Mouse (Mus musculus): ENCODE results near the gene Rpl39l. TPM values are rescaled to one million over a fixed set of nuclear protein-coding genes. Genes with fewer than 3 reads are reported as not detected.

Rpl39l gene
- polyA plus RNA-seq (2012; rRNA removed): not detected in 2 replicates

GRCm38 (mm10) chr16:10170005-10170404 lies at the start of gene Rpl39l:
Gene Rpl39l (plus strand): TSS chr16:10170226.
- Histone ChIP-seq H3K4me1 (ENCODE audit: control insufficient read depth, insufficient read depth, insufficient read length, low read length) (no peaks in the 10 kb centered on the region), H3K27me3 (ENCODE audit: control insufficient read depth, insufficient read depth, low read length) (no peaks in the 10 kb centered on the region), H3K4me3 (ENCODE audit: low read depth, low read length) (no peak within 1 kb of the TSS), H3K27ac (ENCODE audit: insufficient read depth, low read depth, low read length) (no peak within 1 kb of the TSS), H3K36me3 (ENCODE audit: control insufficient read depth, insufficient read depth, low read length) (no peaks in the 10 kb centered on the region)
- WGBS: 87% methylated on average over 22 of the region's 22 CpGs
- TF ChIP-seq CTCF (IDR thresholded peaks at IDR 0.05; ENCODE audit: extremely low read depth, insufficient read length, insufficient replicate concordance, low read depth, low read length) (no peak), POLR2A (IDR thresholded peaks at IDR 0.05; ENCODE audit: low read depth, low read length) (no peak)

- Histone ChIP-seq H3K4me1 (ENCODE audit: control insufficient read depth, insufficient read depth, insufficient read length, low read length) (peaks cover 2% of the 10 kb centered on the region; the same call in 1 of the 2 replicates), H3K4me3 (ENCODE audit: low read depth, low read length) (peak overlapping the region; percentile 49), H3K27me3 (ENCODE audit: control insufficient read depth, insufficient read depth, low read length) (no peaks in the 10 kb centered on the region), H3K27ac (ENCODE audit: insufficient read depth, low read depth, low read length) (peak overlapping the region; percentile 41), H3K36me3 (ENCODE audit: control insufficient read depth, insufficient read depth, low read length) (no peaks in the 10 kb centered on the region)
- TF ChIP-seq CTCF (IDR thresholded peaks at IDR 0.05; ENCODE audit: extremely low read depth, insufficient read length, insufficient replicate concordance, low read depth, low read length) (no peak), POLR2A (IDR thresholded peaks at IDR 0.05; ENCODE audit: low read depth, low read length) (no peak)
- WGBS: 90% methylated on average over 1 of the region's 1 CpGs
These were observed 42.4 kb upstream of the Rpl39l start for GRCm38 (mm10) chr16:10127586-10127985.

DNA sequence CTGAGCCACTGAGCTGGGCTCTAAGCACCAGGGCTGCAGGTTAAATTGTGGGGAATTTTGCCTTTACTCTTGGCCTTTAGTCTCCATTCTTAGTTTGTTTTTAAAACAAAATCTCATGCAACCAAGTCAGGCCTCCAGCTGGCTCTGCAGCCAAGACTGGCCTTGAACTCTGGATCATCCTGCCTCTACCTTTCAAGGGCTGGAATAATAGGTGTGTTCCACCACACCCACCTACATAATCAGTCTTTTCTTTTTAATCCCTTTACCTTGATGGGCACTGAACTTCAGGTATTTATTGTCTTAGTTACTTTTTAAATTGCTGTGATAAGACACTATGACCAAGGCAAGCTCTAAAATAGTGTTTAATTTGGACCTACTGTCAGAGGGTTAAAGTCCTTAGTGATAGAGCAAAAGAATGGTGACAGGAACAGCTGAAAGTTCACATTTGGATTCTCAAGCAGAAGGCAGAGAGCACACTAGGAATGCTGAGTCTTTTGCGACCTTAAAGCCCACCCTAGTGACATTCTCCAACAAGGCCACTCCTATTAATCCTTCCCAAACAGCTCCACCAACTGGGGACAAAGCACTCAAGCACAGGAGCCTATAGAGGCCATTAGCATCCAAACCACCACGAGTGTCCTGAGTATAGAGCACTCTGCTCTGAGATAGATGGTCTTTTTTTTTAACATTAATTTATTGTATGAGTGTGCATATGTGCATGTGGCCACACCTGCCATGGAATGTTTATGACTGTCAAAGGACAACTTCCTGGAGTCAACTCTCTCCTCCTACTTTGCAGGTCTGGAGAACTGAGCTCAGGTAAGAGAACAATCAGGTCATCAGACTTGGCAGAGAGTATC lies 40.7 kb upstream of the Rpl39l start:
- no peaks in the 10 kb centered on the region for H3K36me3 ChIP-seq (ENCODE audit: control insufficient read depth, insufficient read depth, low read length)
- WGBS: 34% methylated on average over 2 of the region's 2 CpGs
- H3K27ac ChIP-seq (ENCODE audit: insufficient read depth, low read depth, low read length): peak overlapping the region; percentile 96

DNA sequence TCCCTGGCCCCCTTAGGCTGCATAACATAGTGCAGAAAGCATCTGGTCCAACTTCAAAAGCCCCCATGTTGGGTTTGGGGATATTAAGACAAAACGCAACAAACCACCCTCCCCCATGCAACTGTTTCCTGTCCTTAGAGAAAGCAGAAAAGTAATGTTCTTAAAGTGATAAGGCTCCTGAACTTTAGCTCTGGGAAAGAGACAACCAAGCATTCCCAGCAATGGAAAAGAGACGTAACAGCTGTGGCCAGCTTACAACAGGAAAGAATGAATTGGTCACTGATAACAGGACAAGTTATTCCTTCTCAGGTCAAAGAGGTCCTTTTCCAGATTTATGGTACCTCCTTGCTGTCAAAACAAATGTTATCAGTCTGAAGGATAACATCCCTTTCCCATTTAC lies 26.9 kb upstream of the Rpl39l start:
- H3K4me1 ChIP-seq (ENCODE audit: control insufficient read depth, insufficient read depth, insufficient read length, low read length): no peaks in the 10 kb centered on the region
- no peak overlapping the region for H3K4me3 ChIP-seq (ENCODE audit: low read depth, low read length)
- TF ChIP-seq CTCF (IDR thresholded peaks at IDR 0.05; ENCODE audit: extremely low read depth, insufficient read length, insufficient replicate concordance, low read depth, low read length) (no peak), POLR2A (IDR thresholded peaks at IDR 0.05; ENCODE audit: low read depth, low read length) (no peak)
- H3K27ac ChIP-seq (ENCODE audit: insufficient read depth, low read depth, low read length): no peak overlapping the region
- H3K27me3 ChIP-seq (ENCODE audit: control insufficient read depth, insufficient read depth, low read length): no peaks in the 10 kb centered on the region
- H3K36me3 ChIP-seq (ENCODE audit: control insufficient read depth, insufficient read depth, low read length): no peaks in the 10 kb centered on the region
- WGBS: 53% methylated on average over 2 of the region's 2 CpGs

More for the DNA sequence above, 40.7 kb upstream of the Rpl39l start:
- Histone ChIP-seq H3K27me3 (ENCODE audit: control insufficient read depth, insufficient read depth, low read length) (no peaks in the 10 kb centered on the region), H3K4me1 (ENCODE audit: control insufficient read depth, insufficient read depth, insufficient read length, low read length) (peaks cover 2% of the 10 kb centered on the region; the same call in 1 of the 2 replicates), H3K4me3 (ENCODE audit: low read depth, low read length) (no peak overlapping the region)
- TF ChIP-seq POLR2A (IDR thresholded peaks at IDR 0.05; ENCODE audit: low read depth, low read length) (no peak), CTCF (IDR thresholded peaks at IDR 0.05; ENCODE audit: extremely low read depth, insufficient read length, insufficient replicate concordance, low read depth, low read length) (no peak)

- Histone ChIP-seq H3K4me1 (ENCODE audit: control insufficient read depth, insufficient read depth, insufficient read length, low read length) (no peaks in the 10 kb centered on the region), H3K27me3 (ENCODE audit: control insufficient read depth, insufficient read depth, low read length) (no peaks in the 10 kb centered on the region), H3K27ac (ENCODE audit: insufficient read depth, low read depth, low read length) (no peak overlapping the region), H3K36me3 (ENCODE audit: control insufficient read depth, insufficient read depth, low read length) (no peaks in the 10 kb centered on the region), H3K4me3 (ENCODE audit: low read depth, low read length) (no peak overlapping the region)
- TF ChIP-seq POLR2A (IDR thresholded peaks at IDR 0.05; ENCODE audit: low read depth, low read length): no peak
- WGBS: 93% methylated on average over 5 of the region's 5 CpGs
These were observed 22.6 kb upstream of the Rpl39l start for GRCm38 (mm10) chr16:10147401-10147800.

GRCm38 (mm10) chr16:10169123-10169905 lies 712 bp upstream of the Rpl39l start:
- H3K4me1 ChIP-seq (ENCODE audit: control insufficient read depth, insufficient read depth, insufficient read length, low read length): no peaks in the 10 kb centered on the region
- no peak overlapping the region for H3K4me3 ChIP-seq (ENCODE audit: low read depth, low read length)
- H3K27me3 ChIP-seq (ENCODE audit: control insufficient read depth, insufficient read depth, low read length): no peaks in the 10 kb centered on the region
- no peak overlapping the region for H3K27ac ChIP-seq (ENCODE audit: insufficient read depth, low read depth, low read length)
- no peak for TF ChIP-seq POLR2A (IDR thresholded peaks at IDR 0.05; ENCODE audit: low read depth, low read length)
- no peak for TF ChIP-seq CTCF (IDR thresholded peaks at IDR 0.05; ENCODE audit: extremely low read depth, insufficient read length, insufficient replicate concordance, low read depth, low read length)
- no peaks in the 10 kb centered on the region for H3K36me3 ChIP-seq (ENCODE audit: control insufficient read depth, insufficient read depth, low read length)
- 86% methylated on average over 8 of the region's 8 CpGs for WGBS

GRCm38 (mm10) chr16:10171276-10171675 lies 1.2 kb downstream of the Rpl39l start:
- no peak for TF ChIP-seq CTCF (IDR thresholded peaks at IDR 0.05; ENCODE audit: extremely low read depth, insufficient read length, insufficient replicate concordance, low read depth, low read length)
- TF ChIP-seq POLR2A (IDR thresholded peaks at IDR 0.05; ENCODE audit: low read depth, low read length): no peak
- Histone ChIP-seq H3K27me3 (ENCODE audit: control insufficient read depth, insufficient read depth, low read length) (no peaks in the 10 kb centered on the region), H3K4me1 (ENCODE audit: control insufficient read depth, insufficient read depth, insufficient read length, low read length) (no peaks in the 10 kb centered on the region), H3K36me3 (ENCODE audit: control insufficient read depth, insufficient read depth, low read length) (no peaks in the 10 kb centered on the region), H3K27ac (ENCODE audit: insufficient read depth, low read depth, low read length) (no peak overlapping the region), H3K4me3 (ENCODE audit: low read depth, low read length) (no peak overlapping the region)
- WGBS: 89% methylated on average over 4 of the region's 4 CpGs

Data from small intestine, adult 2 months (tissue).